In genomic region chr11:59162443-59163254, GRCm38 (mm10) we compare ENCODE assay signal across 8 mouse cellular contexts. TPM values are rescaled to one million over a fixed set of nuclear protein-coding genes. Genes with fewer than 3 reads are reported as not detected.
DNase-seq lines count a peak whose midpoint lies in the region; ATAC-seq and TF ChIP-seq lines count a peak whose summit lies in the region.

No protein-coding gene starts in this region.

- 50% methylated on average over 9 of the region's 9 CpGs for WGBS in cerebellum, adult 2 months
- WGBS in thymus, adult 2 months = 52% methylated on average over 9 of the region's 9 CpGs
- WGBS in limb, embryonic 13.5 days = 61% methylated on average over 9 of the region's 9 CpGs

- H3K4me1 ChIP-seq in cerebellum, adult 2 months (ENCODE audit: control insufficient read depth, insufficient read depth, low read length) = no peaks in the 10 kb centered on the region; the same call in 1 of the 2 replicates
- peaks cover 11% of the 10 kb centered on the region for H3K4me1 ChIP-seq in thymus, adult 2 months (replicated peaks; ENCODE audit: control insufficient read depth, insufficient read depth, low read length)
- H3K4me1 ChIP-seq in limb, embryonic 13.5 days = peaks cover 12% of the 10 kb centered on the region

- no peak for TF ChIP-seq CTCF in cerebellum, adult 2 months (IDR thresholded peaks at IDR 0.05; ENCODE audit: borderline replicate concordance, insufficient read depth, low read depth, low read length)
- TF ChIP-seq CTCF in thymus, adult 2 months (IDR thresholded peaks at IDR 0.05; ENCODE audit: borderline replicate concordance, control insufficient read depth, extremely low read depth, insufficient read depth, low read length, poor library complexity) = no peak

- peak overlapping the region; percentile 56 for H3K4me3 ChIP-seq in cerebellum, adult 2 months (replicated peaks; ENCODE audit: insufficient read depth, low read depth, low read length)
- H3K4me3 ChIP-seq in thymus, adult 2 months (ENCODE audit: control insufficient read depth, insufficient read depth, low read length) = peak overlapping the region; percentile 19; the same call in 1 of the 2 replicates
- peak overlapping the region; percentile 66 for H3K4me3 ChIP-seq in limb, embryonic 13.5 days

- H3K36me3 ChIP-seq in thymus, adult 2 months (ENCODE audit: control insufficient read depth, insufficient read depth, low read length) = peaks cover 4% of the 10 kb centered on the region; the same call in 1 of the 2 replicates
- H3K36me3 ChIP-seq in limb, embryonic 13.5 days = peaks cover 13% of the 10 kb centered on the region

- ATAC-seq in limb, embryonic 13.5 days (ENCODE audit: low FRiP score, low read depth) = no peak

- peak overlapping the region; percentile 73 for H3K4me2 ChIP-seq in limb, embryonic 13.5 days (replicated peaks)

- peak overlapping the region; percentile 55 for H3K27ac ChIP-seq in cerebellum, adult 2 months (ENCODE audit: insufficient read depth, low read length)
- H3K27ac ChIP-seq in thymus, adult 2 months (ENCODE audit: control insufficient read depth, insufficient read depth, low read length) = no peak overlapping the region
- H3K27ac ChIP-seq in limb, embryonic 13.5 days = peak overlapping the region; percentile 48

- no peak for DNase-seq in cerebellum, adult 2 months
- DNase-seq in cerebellum, adult 11 months = no peak
- no peak for DNase-seq in thymus, adult 2 months
- DNase-seq in thymus, postnatal 14 days = no peak
- peak; percentile 38 for DNase-seq in testis, postnatal 10 days (ENCODE audit: low spot score)
- no peak for DNase-seq in urinary bladder, adult 2 months (ENCODE audit: low spot score)
- DNase-seq in frontal cortex, postnatal 14 days (ENCODE audit: low spot score in 2 of 2) = no peak

- no peaks in the 10 kb centered on the region for H3K27me3 ChIP-seq in cerebellum, adult 2 months (ENCODE audit: control insufficient read depth, insufficient read depth, low read length)
- H3K27me3 ChIP-seq in thymus, adult 2 months (ENCODE audit: control insufficient read depth, insufficient read depth, low read length) = no peaks in the 10 kb centered on the region
- no peaks in the 10 kb centered on the region for H3K27me3 ChIP-seq in limb, embryonic 13.5 days

- H3K9me3 ChIP-seq in limb, embryonic 13.5 days = no peaks in the 10 kb centered on the region

- H3K9ac ChIP-seq in limb, embryonic 13.5 days = peak overlapping the region; percentile 59

- TF ChIP-seq POLR2A in cerebellum, adult 2 months (IDR thresholded peaks at IDR 0.05; ENCODE audit: borderline replicate concordance, insufficient read depth, low read length) = no peak
- no peak for TF ChIP-seq POLR2A in thymus, adult 2 months (IDR thresholded peaks at IDR 0.05; ENCODE audit: control insufficient read depth, extremely low read depth, insufficient read depth, low read length, poor library complexity)

RNA-seq across cellular contexts. Expression of gene Iba57, which starts 0.9 kb away (rescaled TPM):
- 5.1 and 5.7 TPM in 2 replicates for polyA plus RNA-seq in cerebellum, adult 2 months (2012; rRNA removed)
- 7.2 and 8.9 TPM in 2 replicates for polyA plus RNA-seq in thymus, adult 2 months (2012; rRNA removed)
- polyA plus RNA-seq in limb, embryonic 13.5 days (2015; fragmentation: Nextera tagmentation; extraction: Ambion mirVana) = 3.5 and 4.4 TPM in 2 replicates
- 3.8 and 4.0 TPM in 2 replicates for polyA plus RNA-seq in urinary bladder, adult 2 months (2012; rRNA removed)

RNA-seq across cellular contexts. Expression of gene Gjc2, which starts 20.4 kb away (rescaled TPM):
- polyA plus RNA-seq in cerebellum, adult 2 months (2012; rRNA removed) = 47.5 and 57.1 TPM in 2 replicates
- polyA plus RNA-seq in thymus, adult 2 months (2012; rRNA removed) = 0.23 and 0.66 TPM in 2 replicates
- 0.25 and 0.47 TPM in 2 replicates for polyA plus RNA-seq in limb, embryonic 13.5 days (2015; fragmentation: Nextera tagmentation; extraction: Ambion mirVana)
- polyA plus RNA-seq in urinary bladder, adult 2 months (2012; rRNA removed) = 8.9 and 9.5 TPM in 2 replicates

RNA-seq across cellular contexts. Expression of gene Obscn, which starts 26.4 kb away (rescaled TPM):
- 0.43 and 0.52 TPM in 2 replicates for polyA plus RNA-seq in cerebellum, adult 2 months (2012; rRNA removed)
- 2.4 and 14.5 TPM in 2 replicates for polyA plus RNA-seq in thymus, adult 2 months (2012; rRNA removed)
- polyA plus RNA-seq in limb, embryonic 13.5 days (2015; fragmentation: Nextera tagmentation; extraction: Ambion mirVana) = 1.5 and 1.7 TPM in 2 replicates
- polyA plus RNA-seq in urinary bladder, adult 2 months (2012; rRNA removed) = 0.14 and 0.22 TPM in 2 replicates

RNA-seq across cellular contexts. Expression of gene Guk1, which starts 29.4 kb away (rescaled TPM):
- polyA plus RNA-seq in cerebellum, adult 2 months (2012; rRNA removed) = 207 and 235 TPM in 2 replicates
- polyA plus RNA-seq in thymus, adult 2 months (2012; rRNA removed) = 56.8 and 79.8 TPM in 2 replicates
- polyA plus RNA-seq in limb, embryonic 13.5 days (2015; fragmentation: Nextera tagmentation; extraction: Ambion mirVana) = 136 and 138 TPM in 2 replicates
- 99.0 and 118 TPM in 2 replicates for polyA plus RNA-seq in urinary bladder, adult 2 months (2012; rRNA removed)

RNA-seq across cellular contexts. Expression of gene Mrpl55, which starts 39.6 kb away (rescaled TPM):
- polyA plus RNA-seq in cerebellum, adult 2 months (2012; rRNA removed) = 53.9 and 57.3 TPM in 2 replicates
- 40.2 and 42.0 TPM in 2 replicates for polyA plus RNA-seq in thymus, adult 2 months (2012; rRNA removed)
- 90.5 and 91.5 TPM in 2 replicates for polyA plus RNA-seq in limb, embryonic 13.5 days (2015; fragmentation: Nextera tagmentation; extraction: Ambion mirVana)
- 35.2 and 35.4 TPM in 2 replicates for polyA plus RNA-seq in urinary bladder, adult 2 months (2012; rRNA removed)
